Mouse (Mus musculus) forebrain, postnatal 0 days (tissue): ENCODE results near the gene Ccm2. TPM values are rescaled to one million over a fixed set of nuclear protein-coding genes. Genes with fewer than 3 reads are reported as not detected.

Experiments used
- ATAC-seq: fragments of 200-750 bp; cut with Nextera tagmentation; 2 replicates; pipeline ENCODE4 v1.8.0; 2017; ENCODE audit warnings: mild to moderate bottlenecking, moderate library complexity
- DNase-seq: peaks from one replicate; pipeline ENCODE4 v3.0.0-alpha.2; 2015
- H3K27ac ChIP-seq: fragments of 300-500 bp; sonication (generic); 2 replicates; pipeline ENCODE4 v1.5.1; 2014; ENCODE audit warnings: low read depth, mild to moderate bottlenecking, antibody characterized with exemption, low read length, moderate library complexity, mixed read lengths
- H3K27me3 ChIP-seq: fragments of 300-500 bp; sonication (generic); 2 replicates; pipeline ENCODE4 v1.6.1; 2014; ENCODE audit warnings: mild to moderate bottlenecking, low read length, mixed read lengths; ENCODE audit not compliant: insufficient read depth
- H3K36me3 ChIP-seq: fragments of 300-500 bp; sonication (generic); 2 replicates; pipeline ENCODE4 v1.6.1; 2014; ENCODE audit warnings: mild to moderate bottlenecking, moderate library complexity; ENCODE audit not compliant: insufficient read depth
- H3K4me1 ChIP-seq: fragments of 300-500 bp; sonication (generic); 2 replicates; pipeline ENCODE4 v1.6.1; 2014; ENCODE audit warnings: antibody characterized with exemption; ENCODE audit not compliant: insufficient read depth
- H3K4me2 ChIP-seq: fragments of 300-500 bp; sonication (generic); 2 replicates; pipeline ENCODE4 v1.6.1; 2014; ENCODE audit warnings: low read depth, mild to moderate bottlenecking, moderate library complexity
- H3K4me3 ChIP-seq: fragments of 300-500 bp; sonication (generic); 2 replicates; pipeline ENCODE4 v1.5.1; 2014; ENCODE audit warnings: low read depth, low read length, mixed read lengths
- H3K9ac ChIP-seq: fragments of 300-500 bp; sonication (generic); 2 replicates; pipeline ENCODE4 v1.6.1; 2014; ENCODE audit warnings: mild to moderate bottlenecking
- H3K9me3 ChIP-seq: fragments of 300-500 bp; sonication (generic); 2 replicates; pipeline ENCODE4 v1.6.1; 2016; ENCODE audit warnings: low read length
- CTCF ChIP-seq: sonication (generic); IDR thresholded peaks from 2 replicates; pipeline ENCODE4 v1.5.1; 2016; ENCODE audit warnings: antibody characterized with exemption, control low read depth, low read depth
- WGBS: fragments of 180-500 bp; shearing (Covaris S2); extraction: QIAGEN DNeasy Blood & Tissue Kit; methylation state at CpG from one replicate; pipeline ENCODE4 v1.1.7; 2014; 5-methylcytosine and 5-hydroxymethylcytosine counted together
- polyA plus RNA-seq: library from polyadenylated mRNA; unstranded; fragments of >200 nt; fragmentation: Nextera tagmentation; extraction: Ambion mirVana; gene quantifications from 2 replicates; pipeline ENCODE4 v1.2.1, GENCODE M21; 2015
- total RNA-seq: library from RNA; depleted of rRNA; stranded (reverse); fragments of >200 nt; gene quantifications from 2 replicates; pipeline ENCODE4 v1.2.3, GENCODE M21; 2014

Gene Ccm2
- total and polyA plus RNA-seq, 2 experiments from 2014 or later = 58.9 to 84.0 TPM

- no peak for DNase-seq
- H3K36me3 ChIP-seq = no peaks in the 10 kb centered on the region
- no peak overlapping the region for H3K4me3 ChIP-seq
- ATAC-seq = no peak
- H3K27me3 ChIP-seq = no peaks in the 10 kb centered on the region
- H3K9ac ChIP-seq = no peak overlapping the region
- no peak overlapping the region for H3K4me2 ChIP-seq
- no peak for TF ChIP-seq CTCF
- no peaks in the 10 kb centered on the region for H3K4me1 ChIP-seq
- H3K27ac ChIP-seq = no peak overlapping the region
- H3K9me3 ChIP-seq = no peaks in the 10 kb centered on the region
- WGBS = 49% methylated on average over 7 of the region's 7 CpGs
Observed at GRCm38 (mm10) chr11:6514837-6515236, 31.9 kb upstream of the Ccm2 start.

GRCm38 (mm10) chr11:6519491-6520033 is 27.1 kb upstream of the Ccm2 start:
- H3K4me3 ChIP-seq = no peak overlapping the region
- H3K9ac ChIP-seq = no peak overlapping the region
- H3K4me2 ChIP-seq = no peak overlapping the region
- WGBS = 80% methylated on average over 11 of the region's 11 CpGs
- no peaks in the 10 kb centered on the region for H3K27me3 ChIP-seq
- TF ChIP-seq CTCF = no peak
- H3K9me3 ChIP-seq = no peaks in the 10 kb centered on the region
- ATAC-seq (no peak), DNase-seq (no peak)
- H3K27ac ChIP-seq = no peak overlapping the region
- peaks cover 3% of the 10 kb centered on the region for H3K36me3 ChIP-seq
- no peaks in the 10 kb centered on the region for H3K4me1 ChIP-seq

- no peaks in the 10 kb centered on the region for H3K4me1 ChIP-seq
- H3K9ac ChIP-seq = no peak within 1 kb of the TSS
- ATAC-seq = no peak
- peaks cover 13% of the 10 kb centered on the region for H3K36me3 ChIP-seq
- H3K27ac ChIP-seq = no peak within 1 kb of the TSS
- DNase-seq = no peak
- H3K27me3 ChIP-seq = no peaks in the 10 kb centered on the region
- H3K4me3 ChIP-seq = no peak within 1 kb of the TSS
- H3K4me2 ChIP-seq = no peak within 1 kb of the TSS
- WGBS = 87% methylated on average over 7 of the region's 7 CpGs
- TF ChIP-seq CTCF = no peak
- no peaks in the 10 kb centered on the region for H3K9me3 ChIP-seq
Observed at GRCm38 (mm10) chr11:6520507-6521173, 26.0 kb upstream of the Ccm2 start, which contains the start of gene Myo1g. Gene Myo1g (minus strand): TSS chr11:6520965.

- no peak for ATAC-seq
- no peak overlapping the region for H3K4me3 ChIP-seq
- no peak for TF ChIP-seq CTCF
- 76% methylated on average over 9 of the region's 9 CpGs for WGBS
- H3K9ac ChIP-seq = no peak overlapping the region
- DNase-seq = no peak
- no peaks in the 10 kb centered on the region for H3K9me3 ChIP-seq
- no peak overlapping the region for H3K4me2 ChIP-seq
- peaks cover 4% of the 10 kb centered on the region; the same call in 1 of the 2 replicates for H3K4me1 ChIP-seq
- no peak overlapping the region for H3K27ac ChIP-seq
- peaks cover 21% of the 10 kb centered on the region for H3K36me3 ChIP-seq
- no peaks in the 10 kb centered on the region for H3K27me3 ChIP-seq
Observed at GRCm38 (mm10) chr11:6522782-6523525, 23.7 kb upstream of the Ccm2 start.

GRCm38 (mm10) chr11:6523662-6524088 is 23.0 kb upstream of the Ccm2 start:
- 0 out of 2 replicates have a peak, but pooled peaks have one; percentile 24 for TF ChIP-seq CTCF

GRCm38 (mm10) chr11:6524165-6524879 is 22.4 kb upstream of the Ccm2 start:
- Histone ChIP-seq H3K27ac (no peak overlapping the region), H3K27me3 (no peaks in the 10 kb centered on the region), H3K36me3 (peaks cover 21% of the 10 kb centered on the region), H3K9me3 (no peaks in the 10 kb centered on the region), H3K4me1 (peaks cover 8% of the 10 kb centered on the region; the same call in 1 of the 2 replicates), H3K4me2 (no peak overlapping the region), H3K4me3 (no peak overlapping the region), H3K9ac (no peak overlapping the region)
- 94% methylated on average over 8 of the region's 8 CpGs for WGBS
- ATAC-seq (no peak), DNase-seq (no peak)
- TF ChIP-seq CTCF = no peak

More at GRCm38 (mm10) chr11:6523662-6524088, 23.0 kb upstream of the Ccm2 start:
- DNase-seq (no peak), ATAC-seq (no peak)
- no peaks in the 10 kb centered on the region for H3K27me3 ChIP-seq
- no peak overlapping the region for H3K4me3 ChIP-seq
- peaks cover 21% of the 10 kb centered on the region for H3K36me3 ChIP-seq
- no peaks in the 10 kb centered on the region for H3K9me3 ChIP-seq
- H3K4me1 ChIP-seq = peaks cover 4% of the 10 kb centered on the region; the same call in 1 of the 2 replicates
- H3K4me2 ChIP-seq = no peak overlapping the region
- no peak overlapping the region for H3K9ac ChIP-seq
- H3K27ac ChIP-seq = no peak overlapping the region
- whole genome bisulfite sequencing = 71% methylated on average over 1 of the region's 1 CpGs
